Mouse (Mus musculus) adipocyte (in vitro differentiated cells): ENCODE data around the gene Arhgap4.

Source experiments
- DNase-seq: peaks from one replicate; pipeline ENCODE4 v3.0.0-alpha.2; 2016; ENCODE audit warnings: low spot score

The Arhgap4 gene

GRCm38 (mm10) chrX:73914827-73915703 lies 6.6 kb downstream of the Arhgap4 start:
- peak; percentile 98 for DNase-seq

- no peak for DNase-seq
Observed at GRCm38 (mm10) chrX:73911588-73911987, 10.1 kb downstream of the Arhgap4 start.

- DNase-seq: no peak
Observed at GRCm38 (mm10) chrX:73911156-73911555, 10.5 kb downstream of the Arhgap4 start.

GRCm38 (mm10) chrX:73910451-73910850 lies 11.2 kb downstream of the Arhgap4 start:
- DNase-seq: no peak

GRCm38 (mm10) chrX:73910049-73910448 lies 11.6 kb downstream of the Arhgap4 start:
- DNase-seq: no peak

GRCm38 (mm10) chrX:73897959-73898358 lies 23.7 kb downstream of the Arhgap4 start:
- DNase-seq: no peak

- DNase-seq: peak; percentile 55
Observed at GRCm38 (mm10) chrX:73895719-73896118, 26.0 kb downstream of the Arhgap4 start, which contains the start of gene L1cam. L1cam (minus strand) TSS chrX:73896105.

- DNase-seq: no peak
Observed at GRCm38 (mm10) chrX:73892833-73893232, 28.8 kb downstream of the Arhgap4 start.

GRCm38 (mm10) chrX:73891551-73892152 lies 30.0 kb downstream of the Arhgap4 start, which contains the start of gene Avpr2:
Avpr2 (plus strand) TSS chrX:73892102.
- DNase-seq: no peak

GRCm38 (mm10) chrX:73881463-73881862 lies 40.2 kb downstream of the Arhgap4 start:
- DNase-seq: peak; percentile 7

GRCm38 (mm10) chrX:73881036-73881427 lies 40.6 kb downstream of the Arhgap4 start:
- no peak for DNase-seq

GRCm38 (mm10) chrX:73880194-73881035 lies 41.3 kb downstream of the Arhgap4 start:
- no peak for DNase-seq

GRCm38 (mm10) chrX:73877014-73877413 lies 44.7 kb downstream of the Arhgap4 start:
- DNase-seq: no peak

GRCm38 (mm10) chrX:73875881-73876280 lies 45.8 kb downstream of the Arhgap4 start:
- no peak for DNase-seq

GRCm38 (mm10) chrX:73871956-73872355 lies 49.7 kb downstream of the Arhgap4 start:
- no peak for DNase-seq

- no peak for DNase-seq
Observed at GRCm38 (mm10) chrX:73871474-73871873, 50.2 kb downstream of the Arhgap4 start.

- DNase-seq: peak; percentile 23
Observed at GRCm38 (mm10) chrX:73869334-73869733, 52.3 kb downstream of the Arhgap4 start.

- DNase-seq: peak; percentile 5
Observed at GRCm38 (mm10) chrX:73867852-73868251, 53.8 kb downstream of the Arhgap4 start.

GRCm38 (mm10) chrX:73867256-73867655 lies 54.4 kb downstream of the Arhgap4 start:
- DNase-seq: no peak

GRCm38 (mm10) chrX:73864692-73865091 lies 57.0 kb downstream of the Arhgap4 start:
- no peak for DNase-seq

GRCm38 (mm10) chrX:73855087-73855408 lies 66.6 kb downstream of the Arhgap4 start:
- no peak for DNase-seq

GRCm38 (mm10) chrX:73854326-73855086 lies 67.2 kb downstream of the Arhgap4 start:
- no peak for DNase-seq
